Mouse (Mus musculus) embryo, embryonic 10.5 days (tissue): Measurements from ENCODE around the gene Gm43738.
A peak's percentile ranks its signal among the peaks of the same experiment; 100 is the strongest.

Experiments
- DNase-seq: peaks from one replicate; pipeline ENCODE4 v3.0.0-alpha.2; 2015; ENCODE audit warnings: low spot score

The Gm43738 gene

DNA sequence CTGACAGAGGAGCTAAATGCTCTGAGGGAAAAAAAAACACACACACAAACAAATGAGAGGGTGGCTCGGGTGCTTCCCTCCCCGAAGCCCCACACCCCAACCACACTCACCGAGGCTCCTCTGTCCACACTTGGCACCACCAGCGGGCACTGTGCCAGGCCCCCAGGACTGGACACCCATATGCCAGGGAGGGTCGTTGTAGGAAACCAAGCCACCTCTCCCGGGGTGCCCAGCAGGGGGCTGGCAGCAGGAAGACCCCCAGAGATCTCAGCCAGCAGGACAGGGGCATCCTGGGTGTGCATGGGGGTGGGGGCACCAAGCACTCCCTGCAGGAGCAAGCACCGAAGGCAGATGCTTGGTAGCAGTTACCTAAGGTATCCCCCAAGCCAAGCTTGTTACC lies at the start of gene Gm43738:
TSS of gene Gm43738 (minus strand) at position 289 of the 400 bp plus-strand sequence.
- no peak for DNase-seq

- no peak for DNase-seq
These were observed 47.7 kb upstream of the Gm43738 start for GRCm38 (mm10) chr3:89148567-89148966.

DNA sequence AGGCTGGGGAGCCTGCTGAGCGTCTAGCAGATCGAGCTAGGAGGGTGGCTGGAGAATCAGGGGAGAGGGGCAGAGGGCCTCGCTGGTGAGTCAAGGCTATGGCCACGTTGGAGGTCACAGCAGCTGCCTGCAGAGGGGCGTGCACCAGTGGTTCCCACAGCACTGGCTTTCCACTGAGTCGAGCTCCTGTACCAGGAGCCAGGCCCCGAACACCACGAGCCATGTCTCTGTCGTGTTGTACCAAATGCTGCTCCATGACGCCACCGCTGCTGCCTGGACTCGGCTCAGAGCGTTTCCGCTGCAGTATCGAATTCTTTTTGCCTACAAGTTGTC lies 47.0 kb upstream of the Gm43738 start:
- peak; percentile 18 for DNase-seq

DNA sequence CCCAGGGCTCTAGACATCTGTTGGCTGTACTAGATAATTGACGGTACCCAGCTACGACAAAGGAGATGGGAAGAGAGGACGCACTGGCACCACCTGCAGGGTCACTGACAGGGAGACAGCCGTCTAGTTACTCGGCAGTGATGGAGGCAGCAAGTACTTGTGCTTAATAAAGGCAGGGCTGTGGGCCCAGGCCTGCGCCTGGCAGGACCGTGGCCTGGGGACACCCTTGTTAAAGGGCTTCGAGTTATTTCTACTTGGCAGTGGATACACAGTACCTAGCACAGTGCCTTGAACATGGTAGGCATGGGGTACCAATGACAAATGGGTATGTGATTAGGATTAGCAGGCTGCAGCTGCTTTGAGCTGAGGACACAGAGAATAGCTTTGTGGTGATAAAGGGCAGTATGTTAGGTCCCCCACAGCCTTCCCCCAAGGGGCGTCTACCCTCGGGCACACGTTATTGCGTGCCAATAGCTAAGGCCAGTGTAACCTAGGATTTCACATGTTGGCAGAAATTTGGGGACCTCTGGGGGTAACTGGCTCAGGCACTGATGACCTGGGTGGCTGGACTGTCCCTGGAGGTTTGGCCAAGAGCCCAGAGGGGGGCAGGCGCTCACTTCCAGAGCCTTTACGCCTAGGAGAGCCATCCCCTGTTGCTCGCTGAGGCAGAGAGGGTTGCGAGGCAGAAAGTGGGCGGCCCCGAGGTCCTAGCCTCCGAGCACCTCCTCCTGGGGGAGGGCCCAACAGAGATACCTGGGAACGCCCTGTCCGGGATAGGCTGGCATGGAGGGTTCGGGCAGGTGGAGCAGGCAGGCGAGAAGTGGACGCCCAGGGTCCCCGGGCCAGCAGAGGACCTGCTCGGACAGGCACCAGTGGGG lies 46.4 kb upstream of the Gm43738 start:
- peak; percentile 23 for DNase-seq

GRCm38 (mm10) chr3:89145566-89145965 lies 44.7 kb upstream of the Gm43738 start:
- no peak for DNase-seq

DNA sequence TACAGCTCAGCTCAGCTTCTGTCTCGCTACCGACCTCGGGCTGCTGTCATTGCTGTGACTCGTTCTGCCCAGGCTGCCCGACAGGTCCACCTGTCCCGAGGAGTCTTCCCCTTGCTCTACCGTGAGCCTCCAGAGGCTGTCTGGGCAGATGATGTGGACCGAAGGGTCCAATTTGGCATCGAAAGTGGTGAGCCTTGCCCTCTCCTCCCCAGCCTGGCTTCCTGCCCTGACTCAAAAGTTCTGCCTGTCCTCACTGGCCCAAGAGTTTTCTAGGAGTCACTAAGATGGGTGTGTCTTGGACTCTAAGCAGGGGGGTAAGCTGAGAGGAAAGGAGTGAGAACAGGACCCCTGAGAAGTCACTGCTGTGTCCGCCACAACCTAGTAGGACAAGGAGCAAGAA lies 43.9 kb upstream of the Gm43738 start:
- DNase-seq = no peak

DNA sequence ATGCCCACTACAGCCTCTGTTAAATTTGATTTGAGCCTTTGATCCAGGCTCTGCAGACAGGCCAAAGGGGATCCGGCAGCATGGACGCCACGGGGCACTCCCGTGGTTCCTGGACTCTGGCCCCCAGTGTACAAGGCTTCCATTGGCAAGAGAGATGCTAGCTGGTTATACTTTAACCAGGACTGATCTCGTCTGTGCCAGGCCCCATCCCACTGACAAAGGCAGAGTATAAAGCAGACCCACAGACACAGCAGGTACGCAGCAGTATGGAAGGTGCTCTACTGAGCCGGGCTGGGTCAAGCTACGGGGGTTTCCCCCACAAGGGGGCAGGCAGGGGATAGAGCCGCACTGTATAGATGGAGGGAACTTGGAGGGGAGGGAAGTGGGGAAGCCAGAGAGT lies 35.5 kb upstream of the Gm43738 start:
- DNase-seq = peak; percentile 22

- DNase-seq = no peak
These were observed 35.1 kb upstream of the Gm43738 start, which contains the start of gene Pklr for GRCm38 (mm10) chr3:89135958-89136357. Pklr (plus strand) TSS chr3:89136142.

GRCm38 (mm10) chr3:89133752-89134151 lies 32.9 kb upstream of the Gm43738 start:
- DNase-seq = no peak

GRCm38 (mm10) chr3:89133063-89133450 lies 32.2 kb upstream of the Gm43738 start:
- no peak for DNase-seq

DNA sequence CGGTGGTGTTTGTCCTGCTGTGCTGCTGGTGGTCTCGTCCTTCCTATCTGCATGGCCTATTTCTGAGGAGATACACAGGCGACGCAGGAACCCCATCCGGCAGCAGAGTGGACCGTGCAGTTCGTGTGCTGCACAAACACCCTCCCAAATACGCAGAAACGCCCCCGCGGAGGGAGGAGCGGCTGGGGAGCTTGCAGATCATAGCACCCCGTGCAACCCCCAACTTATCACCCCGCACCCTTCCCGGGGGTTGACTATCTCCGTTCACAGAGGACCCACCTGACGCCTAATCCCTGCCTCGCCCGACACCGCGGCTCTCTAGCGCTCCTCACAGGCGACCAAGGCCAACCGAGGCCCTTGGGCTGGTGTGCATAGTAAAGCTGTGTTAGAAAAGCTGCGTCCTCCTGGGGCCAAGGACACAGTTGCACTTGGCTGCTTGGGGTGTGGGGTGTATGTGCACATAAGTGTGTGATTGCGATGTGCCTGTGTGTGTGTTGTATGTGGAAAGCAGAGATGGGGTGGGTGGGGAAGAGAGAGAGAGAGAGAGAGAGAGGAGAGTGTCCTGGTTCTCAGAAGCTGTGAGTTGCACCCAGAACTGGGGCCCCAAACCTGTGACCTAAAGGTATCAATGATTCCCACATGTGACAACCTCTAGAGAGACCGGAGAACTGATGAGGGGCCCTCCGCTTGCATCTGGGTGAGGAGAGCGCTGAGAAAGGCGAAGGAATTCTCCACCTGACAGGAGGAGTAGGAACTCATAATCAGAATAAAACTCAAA lies 31.6 kb upstream of the Gm43738 start:
- peak; percentile 60 for DNase-seq

DNA sequence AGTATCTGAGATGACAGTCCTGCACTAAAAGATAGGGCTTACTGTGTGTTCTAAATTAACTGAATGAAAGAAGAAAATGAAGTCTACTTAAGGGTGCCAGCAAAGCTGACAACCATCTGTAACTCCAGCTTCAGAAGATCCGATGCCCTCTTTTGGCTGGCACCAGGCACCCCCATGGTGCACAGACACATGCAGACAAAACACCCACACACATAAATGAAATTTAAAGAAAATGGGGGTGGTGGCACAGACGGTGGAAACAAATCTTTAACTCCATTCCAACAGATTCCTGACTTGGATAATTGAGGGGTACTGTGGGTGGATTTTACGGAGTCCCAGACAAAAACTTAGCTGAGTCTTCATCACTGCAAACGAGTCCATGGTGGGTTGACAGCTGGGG lies 30.9 kb upstream of the Gm43738 start:
- no peak for DNase-seq

DNA sequence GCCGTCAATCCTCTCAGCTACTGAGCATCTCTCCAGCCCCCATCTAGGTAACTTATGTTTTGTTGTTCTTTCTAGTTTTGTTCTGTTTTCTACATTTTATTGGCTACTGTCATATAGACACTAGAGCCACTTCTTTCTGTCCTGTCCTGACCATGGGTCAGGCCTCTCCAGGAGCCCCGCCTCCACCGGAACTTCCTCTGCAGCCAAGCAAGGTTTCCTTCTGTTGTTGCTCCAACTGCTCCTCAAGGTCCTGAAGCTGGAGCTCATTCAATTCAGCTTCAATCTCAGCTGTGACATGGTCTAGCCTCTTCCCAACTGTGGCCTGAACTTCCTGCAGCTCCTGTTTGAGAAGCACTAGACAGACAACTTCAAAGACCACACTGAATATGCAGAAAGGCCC lies 29.0 kb upstream of the Gm43738 start:
- DNase-seq = no peak

DNA sequence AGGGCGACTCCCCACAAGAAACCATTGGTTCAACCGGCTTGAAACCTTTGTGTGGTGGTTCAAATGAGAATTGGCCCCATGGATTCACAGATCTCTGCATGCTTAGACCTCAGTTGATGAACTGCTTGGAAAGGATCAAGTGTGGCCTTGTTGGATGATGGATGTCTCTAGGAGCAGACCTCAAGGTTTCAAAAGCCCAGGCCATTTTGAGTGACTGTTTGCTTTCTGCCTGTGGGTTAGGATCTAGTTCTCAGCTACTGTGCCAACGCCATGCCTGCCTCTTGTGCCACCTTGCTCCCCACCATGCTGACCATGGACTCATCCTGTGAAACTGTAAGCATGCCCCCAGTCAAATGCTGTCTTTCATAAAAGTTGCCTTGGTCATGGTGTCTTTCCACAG lies 25.1 kb upstream of the Gm43738 start:
- DNase-seq = no peak

GRCm38 (mm10) chr3:89124241-89124640 lies 23.3 kb upstream of the Gm43738 start:
- no peak for DNase-seq

GRCm38 (mm10) chr3:89123313-89123712 lies 22.4 kb upstream of the Gm43738 start:
- DNase-seq = no peak

- DNase-seq = peak; percentile 61
These were observed 14.6 kb upstream of the Gm43738 start for GRCm38 (mm10) chr3:89115522-89115921.

DNA sequence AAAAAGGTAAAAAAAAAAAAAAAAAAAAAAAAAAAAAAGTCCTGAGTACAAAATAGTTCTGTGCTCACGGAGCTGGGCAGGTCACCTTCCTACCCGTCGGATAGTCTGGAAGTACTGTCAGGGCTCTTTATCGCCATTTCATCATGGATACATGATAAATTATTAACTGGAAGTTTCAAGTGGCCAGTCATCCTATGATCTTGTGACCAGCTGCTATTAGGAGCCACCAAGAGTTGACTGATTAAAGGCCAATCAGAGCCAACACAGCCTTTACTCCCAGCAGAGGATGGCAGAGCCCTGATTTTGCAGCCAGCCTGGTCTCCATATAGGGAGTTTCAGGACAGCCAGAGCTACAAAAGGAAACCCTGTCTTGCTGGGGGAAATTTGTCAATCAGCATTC lies 12.2 kb upstream of the Gm43738 start:
- no peak for DNase-seq

GRCm38 (mm10) chr3:89108146-89108545 lies 7.2 kb upstream of the Gm43738 start:
- no peak for DNase-seq

GRCm38 (mm10) chr3:89107545-89107944 lies 6.6 kb upstream of the Gm43738 start:
- DNase-seq = no peak

GRCm38 (mm10) chr3:89106881-89107280 lies 6.0 kb upstream of the Gm43738 start:
- DNase-seq = no peak

DNA sequence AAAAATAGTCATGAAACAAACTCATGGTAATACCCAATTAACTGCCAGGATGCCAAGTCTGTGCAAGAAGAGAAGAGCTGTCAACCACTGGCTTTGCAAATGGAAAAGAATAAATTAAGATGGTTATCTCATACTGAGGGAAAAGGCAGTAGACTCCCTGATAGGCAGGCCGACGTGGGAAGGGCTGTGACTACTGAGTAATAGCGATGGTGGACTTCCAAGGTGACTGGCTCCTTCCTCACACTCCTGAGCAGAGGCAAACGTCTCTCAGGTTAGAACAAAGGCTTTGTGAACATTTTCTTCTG lies 2.3 kb upstream of the Gm43738 start:
- DNase-seq = no peak

GRCm38 (mm10) chr3:89102495-89103290 lies 1.8 kb upstream of the Gm43738 start:
- DNase-seq = no peak
